ENCODE assay signal across 8 mouse cellular contexts in genomic region chr1:152815265-152815701, GRCm38 (mm10). TPM values are rescaled to one million over a fixed set of nuclear protein-coding genes. Genes with fewer than 3 reads are reported as not detected.
DNase-seq lines count a peak whose midpoint lies in the region; ATAC-seq and TF ChIP-seq lines count a peak whose summit lies in the region.

No protein-coding gene starts in this region.

- H3K27ac ChIP-seq in kidney, adult 2 months (ENCODE audit: insufficient read depth, low read depth, low read length), result no peak overlapping the region
- H3K27ac ChIP-seq in forebrain, embryonic 13.5 days, result peak overlapping the region; percentile 90
- no peak overlapping the region; the same call in 1 of the 2 replicates for H3K27ac ChIP-seq in stomach, postnatal 0 days (replicated peaks)

- H3K36me3 ChIP-seq in kidney, adult 2 months (ENCODE audit: control insufficient read depth, insufficient read depth, low read length), result no peaks in the 10 kb centered on the region
- no peaks in the 10 kb centered on the region for H3K36me3 ChIP-seq in forebrain, embryonic 13.5 days (ENCODE audit: poor library complexity, severe bottlenecking)
- H3K36me3 ChIP-seq in stomach, postnatal 0 days (ENCODE audit: control insufficient read depth, insufficient read depth, low read length), result no peaks in the 10 kb centered on the region

- no peak for DNase-seq in kidney, adult 2 months
- no peak for DNase-seq in kidney, adult 11 months
- DNase-seq in adipocyte (ENCODE audit: low spot score), result peak; percentile 39
- peak; percentile 57 for DNase-seq in kidney, postnatal 10 days
- DNase-seq in stomach, postnatal 0 days (ENCODE audit: low spot score), result peak; percentile 82
- no peak for DNase-seq in thymus, postnatal 36 days

- peak; percentile 87 for ATAC-seq in forebrain, embryonic 13.5 days
- ATAC-seq in megakaryocyte progenitor cell, adult 5-6 weeks (replicated peaks; ENCODE audit: poor library complexity), result peak; percentile 86
- ATAC-seq in stomach, postnatal 0 days (ENCODE audit: low FRiP score, low TSS enrichment), result peak; percentile 93

- H3K27me3 ChIP-seq in kidney, adult 2 months (replicated peaks; ENCODE audit: control insufficient read depth, insufficient read depth, low read length), result no peaks in the 10 kb centered on the region
- no peaks in the 10 kb centered on the region for H3K27me3 ChIP-seq in forebrain, embryonic 13.5 days
- H3K27me3 ChIP-seq in stomach, postnatal 0 days (ENCODE audit: control insufficient read depth, insufficient read depth, low read length), result no peaks in the 10 kb centered on the region

- TF ChIP-seq CTCF in kidney, adult 2 months (conservative IDR thresholded peaks at IDR 0.05; ENCODE audit: insufficient read depth, insufficient read length, low read depth, low read length), result 0 out of 2 replicates have a peak, but pooled peaks have one; percentile 29
- peak; percentile 74 for TF ChIP-seq CTCF in stomach, postnatal 0 days (IDR thresholded peaks at IDR 0.05; ENCODE audit: low read depth)

- H3K4me1 ChIP-seq in kidney, adult 2 months (ENCODE audit: control insufficient read depth, insufficient read depth, low read length), result 0 out of 2 replicates have a peak, but pooled peaks cover 3% of the 10 kb centered on the region
- H3K4me1 ChIP-seq in forebrain, embryonic 13.5 days, result peaks cover 63% of the 10 kb centered on the region
- no peaks in the 10 kb centered on the region for H3K4me1 ChIP-seq in stomach, postnatal 0 days (replicated peaks; ENCODE audit: control insufficient read depth, insufficient read depth)

- H3K9ac ChIP-seq in forebrain, embryonic 13.5 days, result no peak overlapping the region
- H3K9ac ChIP-seq in stomach, postnatal 0 days (ENCODE audit: low read length), result no peak overlapping the region

- no peaks in the 10 kb centered on the region for H3K9me3 ChIP-seq in forebrain, embryonic 13.5 days (replicated peaks)
- no peaks in the 10 kb centered on the region for H3K9me3 ChIP-seq in stomach, postnatal 0 days (ENCODE audit: control insufficient read depth, low read length)

- no peak for TF ChIP-seq EP300 in stomach, postnatal 0 days (optimal IDR thresholded peaks at IDR 0.05)

- no peak overlapping the region for H3K4me2 ChIP-seq in forebrain, embryonic 13.5 days
- H3K4me2 ChIP-seq in stomach, postnatal 0 days (replicated peaks; ENCODE audit: low read depth), result peak overlapping the region; percentile 40

- TF ChIP-seq POLR2A in kidney, adult 2 months (IDR thresholded peaks at IDR 0.05; ENCODE audit: low read depth, low read length), result no peak

- H3K4me3 ChIP-seq in kidney, adult 2 months (ENCODE audit: insufficient read depth, low read depth, low read length), result no peak overlapping the region
- no peak overlapping the region for H3K4me3 ChIP-seq in forebrain, embryonic 13.5 days
- H3K4me3 ChIP-seq in stomach, postnatal 0 days (ENCODE audit: low read depth, low read length), result peak overlapping the region; percentile 13; the same call in 1 of the 2 replicates

- 46% methylated on average over 7 of the region's 7 CpGs for WGBS in kidney, adult 2 months
- WGBS in forebrain, embryonic 13.5 days, result 50% methylated on average over 7 of the region's 7 CpGs
- 31% methylated on average over 7 of the region's 7 CpGs for WGBS in stomach, postnatal 0 days

RNA-seq across cellular contexts. Expression of gene Ncf2, which starts 15.3 kb away (rescaled TPM):
- 2.6 and 4.2 TPM in 2 replicates for polyA plus RNA-seq in kidney, adult 2 months (2012; rRNA removed)
- 1.9 and 2.3 TPM in 2 replicates for polyA plus RNA-seq in forebrain, embryonic 13.5 days (2015; fragmentation: Nextera tagmentation; extraction: Ambion mirVana)
- 85.0 and 90.4 TPM in 2 replicates for total RNA-seq in megakaryocyte progenitor cell, adult 5-6 weeks (2015)
- total RNA-seq in megakaryocyte progenitor cell, adult 5-6 weeks (2017), result 101 and 119 TPM in 2 replicates
- 2.5 and 2.6 TPM in 2 replicates for polyA plus RNA-seq in stomach, postnatal 0 days (2015; fragmentation: Nextera tagmentation; extraction: Ambion mirVana)

RNA-seq across cellular contexts. Expression of gene Arpc5, which starts 48.9 kb away (rescaled TPM):
- 67.4 and 67.5 TPM in 2 replicates for polyA plus RNA-seq in kidney, adult 2 months (2012; rRNA removed)
- 299 and 312 TPM in 2 replicates for polyA plus RNA-seq in forebrain, embryonic 13.5 days (2015; fragmentation: Nextera tagmentation; extraction: Ambion mirVana)
- 264 and 298 TPM in 2 replicates for total RNA-seq in megakaryocyte progenitor cell, adult 5-6 weeks (2015)
- 127 and 137 TPM in 2 replicates for total RNA-seq in megakaryocyte progenitor cell, adult 5-6 weeks (2017)
- polyA plus RNA-seq in stomach, postnatal 0 days (2015; fragmentation: Nextera tagmentation; extraction: Ambion mirVana), result 350 and 355 TPM in 2 replicates

RNA-seq across cellular contexts. Expression of gene Rgl1, which starts 49.1 kb away (rescaled TPM):
- polyA plus RNA-seq in kidney, adult 2 months (2012; rRNA removed), result 68.4 and 73.2 TPM in 2 replicates
- 15.8 and 18.5 TPM in 2 replicates for polyA plus RNA-seq in forebrain, embryonic 13.5 days (2015; fragmentation: Nextera tagmentation; extraction: Ambion mirVana)
- 1.3 and 1.6 TPM in 2 replicates for total RNA-seq in megakaryocyte progenitor cell, adult 5-6 weeks (2015)
- total RNA-seq in megakaryocyte progenitor cell, adult 5-6 weeks (2017), result 1.4 and 2.7 TPM in 2 replicates
- 21.0 and 23.0 TPM in 2 replicates for polyA plus RNA-seq in stomach, postnatal 0 days (2015; fragmentation: Nextera tagmentation; extraction: Ambion mirVana)

Comparison
In these comparisons a context has a peak if more than half of its experiments do, and no peak if none do; other contexts are left out.
1. DNase-seq: peak in adipocyte (single experiment), kidney, postnatal 10 days (single experiment) and stomach, postnatal 0 days (single experiment); none in kidney, adult 2 months (single experiment), kidney, adult 11 months (single experiment) and thymus, postnatal 36 days (0 of 2).
2. Peak in every context shown above with its lines, with median percentiles within 50 percentile points of each other: ATAC-seq.